Mouse (Mus musculus) left cerebral cortex, postnatal 4 days (tissue): ENCODE measurements around the gene Dnajc5. TPM values are rescaled to one million over a fixed set of nuclear protein-coding genes. Genes with fewer than 3 reads are reported as not detected.

Experiments
- DNase-seq: peaks from one replicate; pipeline ENCODE4 v3.0.0-alpha.2; 2022
- intact Hi-C: fragments of 180-260 bp; cut with DNase I; formaldehyde crosslinking; loops from one replicate; pipeline ENCODE4 v1.15.1; 2025
- total RNA-seq, 2 experiments: library from RNA; stranded (reverse); gene quantifications; 2 replicates each; pipeline ENCODE4 v1.2.3; 2021

Dnajc5 gene
- total RNA-seq, 2 experiments from 2014 or later = 288 to 305 TPM

DNA sequence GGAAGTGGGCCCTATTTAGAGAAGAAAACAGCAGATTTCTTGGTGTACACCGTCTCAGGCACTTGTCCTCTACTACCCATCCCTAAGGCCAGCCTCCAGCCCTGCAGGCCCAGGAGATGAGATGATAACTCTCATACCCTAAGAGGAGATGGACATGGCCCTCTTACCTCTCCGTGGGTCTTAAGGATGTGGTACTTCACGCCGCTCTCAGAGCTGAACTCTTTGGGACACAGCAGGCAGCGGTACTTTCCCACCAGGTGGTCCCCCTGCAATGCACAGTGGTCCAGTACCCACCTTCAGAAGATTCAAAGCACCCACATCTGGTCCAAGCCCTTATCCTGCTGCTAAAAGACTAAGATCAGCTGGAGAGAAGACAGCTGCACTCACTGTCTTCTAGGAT is 65.2 kb downstream of the Dnajc5 start:
- DNase-seq = no peak
- intact Hi-C loops = loop anchor here (10.0 kb wide), 1 partner anchor 191 kb away; no protein-coding TSS in a partner anchor

DNA sequence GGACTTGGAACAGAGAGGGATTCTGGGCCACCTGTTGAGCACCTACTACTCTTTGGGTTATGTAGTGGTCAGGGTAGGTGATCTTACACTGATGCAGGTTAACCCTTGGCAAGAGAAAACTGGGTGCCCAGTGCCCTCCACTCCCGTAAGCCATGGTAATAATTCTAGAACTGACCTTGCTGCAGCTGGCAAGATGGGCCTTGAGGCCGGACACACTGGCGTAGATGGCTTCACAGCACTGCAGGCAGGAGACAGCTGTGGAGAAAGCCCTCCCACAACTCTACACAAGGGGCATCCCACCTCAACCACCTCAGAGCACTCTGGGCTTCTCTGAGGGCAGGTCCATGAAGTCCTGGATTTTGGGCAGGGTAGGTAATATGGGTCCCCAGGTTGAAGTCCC is 65.8 kb downstream of the Dnajc5 start:
- intact Hi-C loops = loop anchor here (10.0 kb wide), 1 partner anchor 191 kb away; no protein-coding TSS in a partner anchor
- no peak for DNase-seq

DNA sequence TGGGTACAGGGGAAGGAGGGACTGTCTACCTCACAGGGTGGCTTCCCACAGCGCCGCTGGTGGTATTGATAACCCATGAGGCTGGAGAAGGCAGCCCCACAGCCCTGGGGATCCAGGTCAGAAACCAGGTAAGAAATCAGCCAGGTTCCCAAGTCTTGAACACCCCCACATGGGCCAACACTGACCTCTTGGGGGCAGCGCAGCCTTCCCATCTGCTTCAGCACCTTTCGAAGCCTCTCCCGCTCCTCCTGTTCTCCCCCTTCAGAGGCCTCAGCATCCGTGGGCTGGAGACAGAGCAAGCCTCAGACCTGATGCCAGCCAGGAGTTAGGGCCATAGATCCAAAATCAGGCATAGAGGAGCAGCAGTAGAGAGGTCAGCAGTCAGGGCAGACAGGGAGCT is 67.5 kb downstream of the Dnajc5 start:
- intact Hi-C loops = loop anchor here (10.0 kb wide), 1 partner anchor 193 kb away; no protein-coding TSS in a partner anchor
- no peak for DNase-seq

DNA sequence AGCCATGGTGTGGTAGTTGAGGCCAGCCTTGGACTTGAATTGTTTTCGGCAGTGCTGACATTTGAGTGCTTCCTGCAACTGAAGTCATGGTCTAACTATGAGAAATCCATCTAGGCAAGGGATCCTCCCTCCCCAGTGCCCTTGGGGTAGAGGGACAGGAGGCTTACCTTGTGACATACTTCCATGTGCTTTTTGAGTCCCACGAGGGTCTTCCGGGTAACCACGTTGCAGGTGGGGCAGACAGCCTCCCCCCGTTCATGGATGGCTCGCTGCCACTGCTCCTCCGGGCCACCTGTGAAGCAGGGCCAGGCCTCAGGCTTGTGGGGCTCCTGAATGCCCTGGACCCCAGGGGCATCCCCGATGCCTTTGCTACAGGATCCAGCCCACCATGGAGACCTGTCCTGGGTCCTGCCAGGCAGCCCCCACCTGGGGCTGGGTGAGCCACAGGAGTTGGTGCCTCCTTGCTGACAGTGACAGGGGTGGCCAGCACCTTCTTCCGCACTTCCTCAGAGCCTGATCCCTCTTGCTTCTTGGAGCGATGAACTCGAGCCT is 68.0 kb downstream of the Dnajc5 start:
- no peak for DNase-seq
- intact Hi-C loops = loop anchor here (10.0 kb wide), 1 partner anchor 194 kb away; no protein-coding TSS in a partner anchor

DNA sequence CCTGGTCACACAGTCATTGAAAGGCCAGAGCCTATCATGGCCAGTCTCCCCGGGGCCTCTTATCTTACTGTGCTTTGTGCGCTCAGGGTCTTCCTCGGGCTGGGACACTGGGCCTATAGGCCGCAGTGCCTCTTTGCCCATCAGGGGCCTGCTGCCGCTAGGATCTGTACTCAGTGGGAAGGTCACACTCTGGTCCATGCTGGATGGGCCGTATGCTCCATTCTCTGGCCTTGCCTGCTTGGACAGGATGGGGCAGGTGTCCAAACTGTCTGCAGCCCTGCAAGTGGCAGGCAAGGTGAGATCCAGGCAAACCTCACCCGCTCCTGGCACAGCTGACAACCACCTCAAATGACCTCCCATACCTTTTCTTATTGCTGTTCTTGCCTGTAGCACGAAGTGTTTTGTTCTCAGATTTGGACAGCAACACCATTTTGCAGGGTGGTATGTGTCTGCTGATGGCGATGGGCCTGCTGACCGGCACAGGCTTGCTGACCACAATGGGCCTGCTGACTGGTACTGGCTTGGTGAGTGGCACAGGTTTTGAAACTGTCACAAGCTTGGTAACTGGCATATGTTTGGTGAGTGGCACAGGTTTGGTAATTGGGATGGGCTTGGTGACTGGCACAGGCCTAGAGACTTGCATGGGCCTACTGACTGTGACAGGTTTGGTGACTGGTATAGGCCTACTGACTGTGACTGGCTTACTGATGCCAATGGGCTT is 68.9 kb downstream of the Dnajc5 start:
- DNase-seq = no peak
- intact Hi-C loops = loop anchor here (10.0 kb wide), 1 partner anchor 194 kb away; no protein-coding TSS in a partner anchor

DNA sequence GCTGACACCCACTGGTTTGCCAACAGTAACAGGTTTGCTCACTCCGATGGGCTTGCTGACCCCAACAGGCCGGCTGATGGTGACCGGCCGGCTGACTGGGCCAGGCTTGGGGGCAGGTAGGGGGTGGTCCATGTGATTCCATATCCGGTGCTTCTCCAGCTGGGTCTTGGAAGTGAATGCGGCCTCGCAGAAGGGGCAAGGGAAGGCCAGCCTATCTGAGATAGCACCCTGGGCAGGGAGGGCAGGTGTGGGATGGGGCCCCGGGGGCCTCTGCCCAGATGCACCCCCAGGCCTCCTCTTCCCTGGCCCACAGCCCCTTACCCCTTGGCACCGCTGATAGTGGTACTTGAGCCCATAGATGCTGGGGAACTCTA is 69.4 kb downstream of the Dnajc5 start:
- intact Hi-C loops = loop anchor here (10.0 kb wide), 1 partner anchor 195 kb away; no protein-coding TSS in a partner anchor
- no peak for DNase-seq

DNA sequence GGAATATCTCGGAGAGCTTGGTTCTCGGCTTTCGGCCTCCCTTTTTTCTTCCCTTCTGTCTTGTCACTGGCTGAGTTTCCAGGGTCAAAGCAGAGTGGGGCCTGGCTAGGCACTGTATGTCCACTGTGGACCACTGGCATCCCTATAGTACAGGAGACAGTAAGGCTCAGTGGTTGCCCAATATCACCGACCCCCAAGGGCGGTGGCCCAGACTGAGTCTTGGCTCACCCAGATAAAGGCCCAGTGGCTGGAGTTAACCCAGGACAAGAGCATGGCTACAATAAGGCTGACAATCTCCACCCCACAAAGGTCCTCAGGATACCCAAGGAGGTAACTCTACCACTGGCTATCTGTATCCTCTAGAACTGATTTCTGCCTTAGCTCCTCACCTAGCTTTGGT is 70.2 kb downstream of the Dnajc5 start:
- no peak for DNase-seq
- intact Hi-C loops = no loop called here

DNA sequence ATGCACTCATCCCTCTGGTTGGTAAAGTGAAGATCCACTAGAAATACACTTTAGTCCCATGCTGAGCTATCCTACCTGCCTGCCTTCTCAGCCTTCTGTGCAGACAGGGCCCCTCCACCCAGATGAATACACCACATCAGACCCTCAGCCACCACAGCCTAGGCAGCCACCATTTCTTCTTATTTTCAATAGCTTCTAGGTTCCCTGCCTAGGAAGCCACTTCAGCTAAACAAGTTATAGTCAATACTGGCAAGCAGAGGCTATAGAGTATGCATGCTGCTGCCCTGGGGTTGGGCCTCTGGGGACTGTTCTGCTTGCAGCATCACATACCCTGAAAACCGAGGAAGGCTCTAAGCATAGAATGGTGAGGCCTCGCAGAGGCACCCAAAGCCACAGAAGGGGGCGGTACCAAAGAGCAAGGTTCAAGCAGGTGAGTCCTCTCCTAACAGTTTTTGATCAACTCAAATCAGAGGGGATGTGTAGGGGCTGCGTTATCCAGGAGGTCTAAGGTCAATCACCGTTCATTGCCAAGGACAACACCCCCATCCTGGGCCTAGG is 71.3 kb downstream of the Dnajc5 start, which contains the start of gene Prpf6:
TSS of gene Prpf6 (plus strand) at position 341 of the 558 bp plus-strand sequence.
- intact Hi-C loops = no loop called here
- DNase-seq = no peak

DNA sequence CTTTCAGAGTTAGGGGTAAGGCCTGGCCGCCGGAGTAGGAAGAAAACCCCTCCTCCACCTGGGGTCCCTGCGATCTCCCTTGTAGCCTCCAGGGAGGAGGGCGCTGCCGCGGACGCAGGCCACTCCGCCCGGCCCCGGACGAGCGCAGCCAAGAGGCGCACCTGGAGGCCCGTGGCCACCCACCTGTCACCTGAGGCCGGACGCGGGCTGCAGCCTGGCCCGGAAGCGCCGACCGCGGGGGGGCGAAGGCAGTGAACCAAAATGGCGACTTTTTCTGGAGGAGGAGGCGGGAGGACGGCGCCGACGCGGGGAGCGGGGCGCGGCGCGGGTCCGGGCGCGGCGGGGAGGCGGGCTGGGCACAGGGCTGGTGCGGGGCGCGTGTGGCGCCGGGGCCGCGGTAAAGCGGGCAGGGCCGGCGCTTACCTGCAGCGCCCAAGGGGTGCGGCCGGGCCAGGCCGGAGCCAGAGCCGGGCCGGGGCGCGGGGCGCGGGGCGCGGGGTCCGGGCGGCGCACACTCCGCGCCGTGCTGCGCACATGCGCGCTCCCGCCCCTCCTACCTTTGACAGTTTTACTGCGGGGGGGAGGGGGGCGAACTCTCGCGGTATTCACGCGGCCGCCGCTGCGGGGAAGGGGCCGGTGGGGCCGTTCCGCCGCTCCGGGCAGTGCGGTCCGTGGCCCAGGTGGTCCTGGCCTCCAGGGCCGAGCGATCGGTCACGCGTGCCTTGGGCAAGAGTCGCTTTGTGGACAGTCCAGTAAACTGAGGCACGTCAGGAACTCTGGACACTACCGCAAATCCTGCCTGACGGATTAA is 72.2 kb downstream of the Dnajc5 start, which contains the start of gene Zfp512b:
TSS of gene Zfp512b (minus strand) at position 573 of the 811 bp plus-strand sequence.
- DNase-seq = peak; percentile 86
- intact Hi-C loops = no loop called here

DNA sequence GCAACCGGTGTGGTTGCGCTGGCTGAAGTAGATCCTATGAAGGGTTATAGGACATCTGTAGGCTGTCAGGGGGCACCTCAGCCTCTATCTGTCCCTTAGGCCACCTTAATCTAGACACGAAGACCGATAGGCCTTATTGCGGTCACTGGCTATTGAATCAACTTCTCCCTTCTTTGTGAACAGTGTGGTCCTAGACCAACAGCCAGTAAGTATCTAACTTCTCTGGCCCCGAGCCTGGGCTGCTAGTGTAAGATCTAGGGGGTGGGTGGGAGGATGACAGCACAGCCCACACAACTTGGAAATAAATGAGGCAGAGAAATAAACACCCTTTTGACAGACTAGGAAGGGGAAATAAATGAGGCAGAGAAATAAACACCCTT is 72.7 kb downstream of the Dnajc5 start:
- intact Hi-C loops = no loop called here
- DNase-seq = no peak

DNA sequence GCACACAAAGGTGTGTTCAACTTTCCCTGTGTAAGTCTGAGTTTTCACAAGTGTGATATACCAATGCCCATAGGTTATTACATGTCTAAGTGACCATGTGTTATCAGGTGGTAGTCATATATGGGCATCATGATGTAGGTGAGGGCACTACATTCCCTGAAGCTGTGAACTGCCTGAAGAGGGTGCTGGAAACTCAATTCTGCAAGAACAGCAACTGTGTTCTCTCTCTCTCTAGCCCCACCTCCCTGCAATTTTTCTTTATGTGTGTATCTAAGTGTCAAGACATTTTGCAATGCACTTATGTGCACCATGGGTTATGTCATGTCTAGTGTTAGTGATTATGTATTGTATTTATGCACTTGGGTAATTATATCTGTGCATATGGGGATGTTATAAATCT is 73.7 kb downstream of the Dnajc5 start:
- DNase-seq = no peak

DNA sequence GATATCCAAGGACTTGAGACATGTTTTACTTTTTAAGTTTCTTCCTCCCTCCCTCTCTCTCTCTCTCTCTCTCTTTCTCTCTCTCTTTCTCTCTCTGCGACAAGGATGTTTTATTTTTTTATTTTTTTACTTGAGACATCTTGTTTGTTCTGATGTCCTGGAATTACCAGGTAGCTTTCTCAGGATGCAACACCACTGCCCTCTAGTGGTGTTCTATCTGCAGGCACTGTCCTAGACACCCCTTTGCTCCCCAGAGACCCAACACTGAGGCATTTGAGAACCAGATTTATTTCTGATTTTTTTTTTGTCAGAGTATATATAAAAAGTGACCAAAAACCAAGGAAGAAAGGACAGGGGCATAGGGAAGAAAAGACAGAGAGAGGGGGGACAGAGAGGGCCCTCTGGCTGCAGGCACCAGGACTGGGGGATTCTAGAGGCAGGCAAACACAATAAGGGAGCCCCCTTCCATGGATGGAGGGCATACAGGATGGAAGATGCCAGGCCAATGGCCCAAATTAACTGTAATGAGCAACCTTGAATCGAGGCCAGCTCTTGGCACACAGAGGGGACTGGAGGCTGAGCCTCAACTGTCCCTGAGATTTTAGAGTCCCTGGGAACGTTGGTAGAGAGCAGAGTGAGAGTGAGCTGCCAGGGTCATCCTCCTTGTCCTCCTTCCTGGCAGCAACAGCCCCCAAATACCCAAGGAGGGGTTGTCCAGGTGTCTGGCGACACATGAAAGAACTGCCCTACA is 74.8 kb downstream of the Dnajc5 start:
- DNase-seq = peak; percentile 50
- intact Hi-C loops = no loop called here

More for the DNA sequence above, 73.7 kb downstream of the Dnajc5 start:
- intact Hi-C loops = no loop called here

DNA sequence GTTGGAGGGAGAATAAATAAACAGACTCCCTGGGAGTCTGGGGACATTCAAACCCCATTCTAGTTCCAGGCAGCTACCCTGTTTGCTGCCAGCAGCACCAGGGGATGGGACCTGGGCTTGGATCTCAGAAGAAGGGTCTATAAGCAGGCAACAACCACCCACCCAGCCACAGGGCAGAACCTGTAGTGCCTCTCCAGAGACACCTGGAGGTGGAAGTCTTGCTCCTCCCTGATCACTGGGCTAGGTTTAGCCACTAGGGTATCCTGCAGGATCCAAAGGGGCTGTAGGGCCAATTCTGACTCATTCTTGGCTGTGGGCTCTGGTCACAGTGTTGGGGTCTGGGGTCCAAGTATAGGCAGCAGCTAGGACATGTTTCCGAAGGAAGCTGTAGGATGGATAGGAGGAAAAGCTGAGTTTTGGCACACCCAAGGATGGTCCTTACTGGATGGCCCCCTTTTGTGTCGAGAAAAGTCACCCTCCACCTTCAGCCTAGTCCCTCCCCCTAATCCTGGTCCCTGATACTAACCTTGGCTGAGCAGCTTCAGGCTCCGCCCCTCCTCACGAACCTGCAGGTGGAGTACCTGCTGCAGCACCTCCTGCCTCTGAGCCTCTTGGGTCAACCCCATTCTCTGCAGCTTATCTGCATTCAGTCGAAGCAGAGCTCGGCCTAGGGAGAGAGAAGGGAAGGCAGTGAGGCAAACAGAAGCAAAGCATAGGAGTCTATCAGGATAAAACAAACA is 76.1 kb downstream of the Dnajc5 start:
- intact Hi-C loops = no loop called here
- DNase-seq = no peak

DNA sequence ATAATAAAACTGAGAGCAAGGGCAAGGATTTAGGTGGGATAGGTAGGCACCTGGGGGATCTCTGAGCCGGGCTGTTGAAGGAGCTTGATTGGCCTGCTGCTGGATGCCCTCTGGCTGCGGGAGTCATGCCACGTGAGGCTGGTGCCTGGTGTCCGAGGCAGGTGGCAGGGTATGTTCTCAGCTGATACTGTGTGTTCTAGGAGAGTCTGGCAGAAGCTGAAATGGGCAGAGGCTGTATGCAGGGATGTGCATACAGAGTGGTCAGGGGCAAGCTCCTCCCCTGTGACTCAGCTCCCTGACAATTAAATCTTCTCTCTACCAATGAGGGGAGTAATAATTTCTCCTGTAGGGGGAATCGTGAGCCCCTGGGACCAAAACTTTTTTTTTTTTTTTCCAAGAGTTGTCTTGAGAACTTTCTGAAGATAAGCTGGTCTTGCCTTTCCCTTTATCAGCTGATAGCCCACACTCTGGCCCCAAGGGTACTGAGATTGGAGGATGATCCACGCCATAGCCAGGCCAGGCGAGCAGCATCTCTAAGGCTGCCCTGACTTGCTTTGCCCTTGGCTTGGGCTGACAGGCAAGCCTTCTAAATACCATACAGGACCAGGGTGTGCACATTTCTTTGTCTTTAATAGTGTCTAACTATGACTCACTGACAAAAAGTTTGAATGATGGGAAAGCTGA is 77.2 kb downstream of the Dnajc5 start:
- intact Hi-C loops = no loop called here
- DNase-seq = no peak

DNA sequence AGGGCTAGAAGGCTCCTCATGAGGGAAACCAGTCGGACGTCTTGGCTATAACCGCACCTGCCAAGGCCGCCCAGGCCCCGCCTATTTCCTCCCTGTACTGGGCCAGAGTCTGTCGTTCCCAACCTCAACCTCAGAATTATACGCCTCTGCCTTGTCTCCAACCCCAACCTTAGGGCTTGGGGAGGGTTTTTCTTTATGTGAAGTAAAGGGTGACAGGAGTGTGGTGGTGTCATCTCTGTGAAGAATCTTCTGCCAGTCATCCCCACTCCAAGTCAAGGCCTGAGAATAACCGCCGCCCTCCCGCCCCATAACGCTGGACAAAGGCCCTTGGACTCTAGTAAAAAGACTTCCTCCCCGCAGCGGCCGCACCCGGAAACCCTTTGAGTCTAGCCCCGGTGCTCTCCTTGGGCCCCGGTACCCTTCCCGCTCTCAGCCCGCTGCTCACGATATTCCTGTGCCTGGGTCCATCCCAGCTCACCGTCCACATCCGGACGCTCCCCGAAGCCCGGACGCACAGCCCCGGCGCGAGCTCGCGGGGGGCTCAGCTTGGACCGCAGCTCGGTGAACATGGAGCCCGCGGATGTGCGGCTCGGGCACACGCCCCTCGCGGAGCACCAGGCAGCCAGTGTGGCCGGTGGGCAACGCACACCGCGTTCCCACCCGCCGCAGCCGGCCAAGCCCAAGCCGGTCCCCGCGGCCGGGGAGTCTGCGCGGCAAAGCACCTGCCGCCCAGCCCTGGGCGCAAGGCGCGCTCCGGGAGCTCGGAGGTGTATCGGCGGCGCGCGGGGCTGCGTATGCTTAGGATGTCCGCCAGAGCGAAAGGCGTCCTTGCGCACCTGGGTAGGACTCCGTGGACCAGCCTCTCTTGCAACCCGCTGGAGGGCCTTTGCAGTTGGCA is 78.4 kb downstream of the Dnajc5 start, which contains the start of gene Samd10:
TSS of gene Samd10 (minus strand) at position 759 of the 898 bp plus-strand sequence.
- intact Hi-C loops = no loop called here
- DNase-seq = peak; percentile 61

DNA sequence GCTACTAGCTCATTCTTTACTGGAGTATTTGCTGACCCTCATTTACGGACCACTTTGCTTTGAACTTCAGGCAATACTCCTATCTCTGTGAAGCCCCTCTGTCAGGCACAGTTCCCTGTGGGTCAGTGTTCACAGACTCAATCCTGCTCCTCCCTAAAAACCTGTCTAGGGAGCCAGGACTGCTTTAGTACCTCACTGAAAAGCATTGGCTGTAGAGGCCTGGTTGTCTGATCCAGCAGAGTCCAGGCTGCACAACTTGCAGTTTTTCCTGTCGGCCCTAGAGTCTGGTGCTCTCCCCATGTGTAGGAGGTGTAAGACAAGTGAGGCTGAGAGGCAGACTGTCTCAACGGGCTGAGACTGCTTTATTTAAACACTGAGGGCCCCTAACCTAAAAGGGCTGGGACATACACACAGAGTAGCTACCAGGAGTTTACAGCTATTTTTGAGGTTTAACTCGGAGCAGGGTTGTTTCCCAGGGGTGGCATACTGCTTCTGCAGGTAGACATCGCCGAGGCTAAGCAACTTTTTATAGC is 80.0 kb downstream of the Dnajc5 start:
- no peak for DNase-seq
- intact Hi-C loops = no loop called here
